Mouse (Mus musculus): ENCODE data around the gene Mex3d.

Mex3d gene

GRCm38 (mm10) chr10:80331636-80332524, 55.6 kb downstream of the Mex3d start:
- DNase-seq (ENCODE audit: inconsistent ontology term), result no peak

- no peak for DNase-seq (ENCODE audit: inconsistent ontology term)
Measured at GRCm38 (mm10) chr10:80330888-80331287, 56.6 kb downstream of the Mex3d start.

All from Muller cell, postnatal 12 days (primary cell).